Mouse (Mus musculus) brain, embryonic 14.5 days (tissue): ENCODE measurements at regions not wholly inside any gene's neighbourhood (a gene's known extent, or its start where the extent isn't known, plus 50 kb on each side); places are given as distances from the start of the nearest gene placed in this dataset.

Experiments
- CTCF ChIP-seq: fragments of 200-500 bp; IDR thresholded peaks from 2 replicates; pipeline ENCODE4 v1.5.1; 2012; ENCODE audit warnings: inconsistent platforms, mild to moderate bottlenecking, moderate library complexity, borderline replicate concordance; ENCODE audit not compliant: insufficient read depth, insufficient read length; ENCODE audit errors: extremely low read depth
- POLR2A ChIP-seq: fragments of 200-500 bp; IDR thresholded peaks from 2 replicates; pipeline ENCODE4 v1.6.1; 2012; ENCODE audit warnings: mild to moderate bottlenecking, inconsistent platforms, borderline replicate concordance; ENCODE audit not compliant: poor library complexity, insufficient read depth, insufficient read length, severe bottlenecking; ENCODE audit errors: extremely low read depth

DNA sequence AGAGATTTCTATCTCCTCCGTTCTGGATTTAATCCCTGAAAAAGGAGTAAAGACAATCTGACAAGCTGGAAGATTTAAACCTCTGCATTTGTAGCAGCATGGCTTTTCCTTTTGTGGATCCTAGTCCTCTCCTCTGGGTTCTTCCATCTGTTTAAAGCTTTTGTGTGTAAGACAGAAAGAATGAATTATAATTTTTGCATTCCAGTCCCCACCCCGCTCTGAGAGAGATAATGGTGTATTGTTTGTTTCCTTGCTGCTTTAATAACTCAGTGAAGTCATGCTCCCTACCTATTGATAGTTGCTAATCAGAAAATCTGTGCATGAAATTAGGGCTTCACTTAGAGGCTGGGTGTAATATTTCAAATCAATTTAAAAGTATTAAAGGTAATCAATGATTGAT, 561.5 kb upstream of the Gm597 start:
- TF ChIP-seq CTCF, result no peak
- no peak for TF ChIP-seq POLR2A
